Mouse (Mus musculus): ENCODE data around the gene Gpr12.
"Not testable (repeated sequence)": the region's sequence is repeated elsewhere in the genome, so short reads cannot be mapped to it uniquely, and the experiment has no call there.

Gpr12 gene

DNA sequence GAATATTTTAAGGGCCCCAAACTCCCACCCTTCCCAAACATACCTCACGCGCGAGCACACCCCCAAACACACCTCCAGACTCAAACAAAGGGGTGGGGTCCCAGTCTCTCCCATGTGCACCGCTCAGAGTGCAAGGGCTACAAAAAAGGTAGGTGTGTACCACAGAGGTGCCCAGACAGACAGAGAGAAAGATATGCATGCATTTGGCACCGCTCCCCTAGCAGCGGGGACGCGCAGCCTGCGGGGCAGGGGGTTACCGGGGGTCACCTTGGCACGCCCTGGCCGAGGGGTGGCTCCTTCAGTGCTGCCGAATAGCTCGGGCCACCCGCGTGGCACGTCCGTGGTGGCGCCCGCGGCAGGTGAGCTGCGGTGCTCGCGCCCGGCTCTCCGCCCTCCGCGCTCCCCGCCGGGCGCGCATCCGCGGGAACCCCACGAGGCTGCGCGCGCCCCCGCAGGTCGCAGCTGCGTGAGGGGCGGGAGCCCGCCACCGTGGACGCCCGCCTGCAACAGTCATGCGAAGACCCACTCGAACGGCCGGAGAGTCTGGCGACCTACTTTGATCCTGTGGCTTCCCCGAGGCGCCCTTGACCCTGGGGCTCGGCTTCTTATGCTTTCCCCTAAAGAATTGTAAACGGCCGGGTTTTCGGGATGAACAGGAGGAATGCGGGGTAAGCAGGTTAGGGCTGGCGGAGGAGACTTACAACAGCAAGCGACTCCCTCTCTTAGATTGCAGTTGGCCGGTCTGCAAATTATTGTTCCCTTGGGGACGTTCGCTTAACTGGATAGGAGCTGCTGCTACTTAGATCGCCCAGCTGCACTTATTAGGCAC, at the start of gene Gpr12:
Gene Gpr12 (minus strand): TSS at position 762 of the 829 bp plus-strand sequence.
- DNase-seq, result no peak

DNA sequence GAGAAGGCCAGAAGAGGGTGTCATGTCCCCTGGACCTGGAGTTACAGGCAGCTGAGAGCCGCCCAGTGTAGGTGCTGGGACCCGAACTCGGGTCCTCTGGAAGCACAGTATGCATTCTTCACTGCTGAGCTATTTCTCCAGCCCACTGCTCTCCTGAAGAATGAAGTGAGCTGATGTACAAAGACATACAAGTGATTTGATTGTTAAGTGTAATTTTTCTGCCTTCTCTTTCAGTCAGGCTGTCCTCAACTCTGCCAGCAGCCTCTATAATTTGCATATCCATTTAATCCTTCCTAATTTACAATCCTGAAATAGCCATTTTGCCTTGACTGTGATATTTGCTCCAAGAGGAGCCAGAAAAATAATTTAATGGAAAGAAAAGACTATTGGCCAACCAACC, 46.6 kb upstream of the Gpr12 start:
- no peak for DNase-seq

DNA sequence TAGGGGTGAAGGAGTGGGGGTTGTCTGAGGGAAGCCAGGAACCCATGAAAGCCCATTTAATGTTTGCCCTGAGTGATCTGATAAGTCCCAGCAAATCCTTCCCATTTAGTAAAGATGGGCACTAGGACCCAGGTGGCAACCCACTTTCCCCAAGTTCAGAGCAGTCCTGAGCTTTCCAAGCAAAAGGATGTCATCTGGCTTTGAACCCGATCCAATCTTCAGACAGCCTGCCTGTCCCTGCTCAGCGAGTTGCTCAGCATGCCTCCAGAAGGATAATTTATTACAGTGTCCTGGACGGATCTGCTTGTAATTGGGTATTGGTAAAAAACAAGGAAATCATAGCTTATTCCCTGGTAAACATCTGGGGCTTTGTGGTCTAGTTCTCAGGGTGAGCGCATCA, 45.9 kb upstream of the Gpr12 start:
- DNase-seq, result no peak

DNA sequence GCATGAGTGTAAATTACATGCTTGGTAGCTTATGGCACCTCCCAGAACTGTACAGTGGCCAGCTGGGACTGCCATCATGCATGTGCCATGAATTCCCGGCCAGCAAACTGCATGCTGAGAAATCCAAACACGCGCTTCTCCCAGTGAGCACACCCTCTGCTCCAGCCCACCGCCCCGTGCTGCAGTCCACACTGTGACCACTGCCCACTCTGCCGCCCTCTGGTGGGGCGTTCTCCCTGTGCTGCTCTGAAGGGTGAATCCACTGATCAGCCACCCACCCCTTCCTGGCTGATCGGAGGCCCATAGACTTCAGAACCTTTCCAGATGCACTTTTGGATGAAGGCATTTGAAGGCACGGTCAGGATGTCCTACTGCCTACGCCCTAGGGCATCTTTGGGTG, 44.6 kb upstream of the Gpr12 start:
- DNase-seq, result peak; percentile 5

DNA sequence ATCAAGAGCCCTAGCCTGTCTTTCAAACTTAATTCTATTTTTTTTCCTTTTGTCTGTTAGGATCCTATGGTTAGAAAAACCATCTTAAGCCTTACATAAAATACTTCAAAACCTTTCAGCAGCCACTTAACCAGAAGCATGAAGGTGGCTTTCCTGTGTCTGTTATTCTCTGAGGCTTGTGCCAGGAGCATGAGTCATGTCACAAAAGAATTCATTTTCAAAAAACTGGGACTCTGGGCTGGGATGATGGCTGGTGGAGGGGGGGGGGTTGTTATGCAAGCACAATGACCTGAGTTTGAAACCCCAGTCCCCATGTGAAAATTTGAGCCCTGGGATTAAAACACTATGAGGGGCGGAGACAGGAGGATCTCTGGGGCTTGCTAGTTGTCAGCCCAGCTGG, 43.8 kb upstream of the Gpr12 start:
- DNase-seq, result no peak

DNA sequence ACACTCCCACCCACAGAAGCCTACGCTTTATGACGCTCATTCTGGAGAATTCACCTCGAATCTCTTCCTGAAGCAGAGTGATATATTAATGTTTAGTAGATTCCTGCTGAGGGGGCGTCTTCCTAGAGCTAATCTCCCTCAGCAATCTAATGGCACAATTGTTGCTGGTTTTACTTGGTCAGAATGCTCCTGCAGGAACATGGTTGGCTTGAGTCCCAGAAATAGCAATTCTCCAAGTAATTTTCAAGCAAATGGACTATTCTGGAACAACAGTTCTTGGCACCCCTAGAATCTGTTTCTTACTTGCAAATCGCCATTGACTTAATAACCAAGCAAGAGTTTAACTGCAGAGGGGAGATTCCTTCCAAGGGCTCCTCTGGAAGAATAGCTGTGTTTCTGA, 42.9 kb upstream of the Gpr12 start:
- no peak for DNase-seq

DNA sequence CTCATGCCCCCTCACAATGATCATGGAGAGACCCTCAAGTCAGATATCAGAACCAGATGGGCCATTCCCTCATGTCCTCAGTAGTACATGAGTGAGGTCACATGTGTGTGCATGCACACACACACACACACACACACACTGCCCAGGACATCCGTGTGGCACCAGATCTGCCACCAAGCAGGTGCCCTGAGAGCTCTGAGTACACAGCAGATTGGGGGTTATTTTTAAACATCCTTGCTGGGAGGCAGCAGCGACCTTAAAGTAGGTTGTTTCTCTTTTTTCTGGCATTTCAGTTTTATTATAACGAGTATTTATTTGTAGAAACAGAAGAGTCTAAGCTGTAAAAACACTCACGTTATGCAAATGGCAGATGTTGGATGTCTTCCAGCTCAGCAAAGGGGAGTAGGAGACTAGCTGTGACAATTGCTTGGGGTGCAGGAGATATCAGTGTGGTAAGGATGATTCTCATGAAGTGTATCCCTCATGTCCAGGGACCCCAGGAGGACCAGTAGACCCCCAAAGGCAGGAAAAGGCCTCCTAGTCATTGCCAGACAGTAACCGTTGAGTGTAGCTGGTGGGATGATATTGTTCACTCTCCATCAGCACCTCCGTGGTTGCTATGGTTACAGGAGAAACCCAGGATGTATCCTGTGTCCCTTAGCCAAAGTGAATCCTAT, 40.7 kb upstream of the Gpr12 start:
- DNase-seq, result no peak

DNA sequence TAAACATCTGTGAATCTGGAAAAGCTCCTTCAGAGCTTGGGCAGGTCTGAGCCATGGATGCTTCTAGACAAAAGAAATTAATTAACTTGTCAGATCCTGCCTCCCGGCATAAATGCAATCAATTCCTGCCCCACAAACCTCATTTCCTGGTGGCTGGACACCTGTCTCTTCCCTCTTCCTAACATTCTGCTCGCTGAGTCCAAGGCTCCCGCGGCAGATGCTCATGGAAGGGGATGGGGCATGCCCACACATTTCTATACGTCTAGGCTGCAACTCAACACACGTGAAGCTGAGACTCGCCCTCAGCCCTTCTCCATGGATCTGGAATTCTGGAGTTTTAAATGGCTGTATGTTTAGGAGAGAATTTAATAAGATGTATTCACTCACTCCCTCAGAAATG, 26.8 kb upstream of the Gpr12 start:
- no peak for DNase-seq

DNA sequence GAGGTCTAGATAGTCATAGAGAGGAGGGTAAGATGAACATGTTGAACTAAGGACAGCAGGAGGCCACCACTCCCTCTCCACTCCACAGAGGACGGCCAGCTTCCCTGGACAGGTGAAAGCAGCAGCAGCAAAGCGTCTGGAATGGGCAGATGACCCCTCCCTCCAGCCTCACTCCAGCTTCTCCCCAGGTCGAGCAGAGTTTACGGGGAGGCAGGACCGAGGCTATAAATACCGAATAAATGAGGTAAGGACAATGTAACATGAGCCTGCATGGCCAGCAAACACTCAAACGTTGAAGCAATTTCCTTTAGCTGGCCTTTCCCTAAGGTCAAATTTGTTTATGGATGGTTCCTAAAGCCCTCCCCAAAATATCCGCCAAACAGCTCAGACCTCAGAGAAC, 26.0 kb upstream of the Gpr12 start:
- no peak for DNase-seq

DNA sequence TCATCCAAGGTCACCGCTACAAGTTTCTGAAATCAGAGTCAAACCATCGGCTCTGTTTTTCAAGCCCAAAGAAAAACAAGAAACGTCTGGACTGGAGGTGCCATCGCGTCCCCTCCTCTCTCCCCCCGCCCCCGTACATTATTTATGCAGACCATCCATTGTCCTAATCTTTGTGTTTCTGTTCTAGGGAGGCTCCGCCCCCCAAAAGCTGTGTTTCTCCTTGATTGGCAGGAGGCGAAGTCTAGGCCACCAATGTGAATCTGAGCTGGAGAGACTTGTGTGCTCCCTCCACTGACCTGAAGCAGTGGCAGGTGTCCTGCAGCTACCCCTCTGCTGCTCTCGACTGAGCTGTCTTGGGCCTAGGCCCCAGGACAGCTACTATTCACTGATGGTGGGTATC, 24.6 kb upstream of the Gpr12 start:
- no peak for DNase-seq

DNA sequence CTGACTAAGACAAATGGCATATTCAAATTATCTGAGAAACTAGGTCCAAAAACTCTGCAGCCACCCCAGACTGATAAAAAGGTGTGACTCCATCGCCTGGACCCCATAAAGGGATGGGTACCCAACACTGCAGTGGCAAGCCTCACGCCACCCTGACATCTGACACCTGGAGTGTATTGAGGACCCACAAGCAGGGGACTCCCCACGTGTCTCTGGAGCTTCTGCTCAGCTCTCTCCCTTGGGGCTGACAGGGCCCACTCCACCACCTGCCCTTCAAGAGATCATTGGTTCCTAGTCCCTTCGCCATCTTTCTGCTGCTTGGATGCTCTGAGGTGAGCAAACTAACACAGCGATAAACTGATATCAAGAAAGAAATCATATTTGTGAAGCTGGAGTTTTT, 22.8 kb upstream of the Gpr12 start:
- no peak for DNase-seq

DNA sequence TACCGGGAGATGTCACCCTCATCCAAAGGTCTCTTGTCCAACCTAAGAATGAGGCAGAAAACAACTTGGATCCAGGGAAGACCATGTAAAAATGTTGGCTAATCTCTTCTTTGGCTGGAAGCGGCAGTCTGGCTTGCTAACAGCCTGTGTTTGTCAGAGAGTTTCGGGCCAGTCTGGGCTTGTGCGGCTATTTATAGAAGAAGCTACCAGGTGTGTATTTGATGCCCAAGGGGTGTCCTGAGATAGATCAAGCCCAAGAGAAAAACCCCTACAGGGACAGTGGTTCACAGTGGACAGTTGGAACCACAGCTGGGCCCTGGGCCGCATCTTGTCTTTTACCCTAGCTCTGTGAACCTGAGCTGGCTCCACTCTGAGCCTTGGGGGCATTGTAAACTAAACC, 21.9 kb upstream of the Gpr12 start:
- no peak for DNase-seq

DNA sequence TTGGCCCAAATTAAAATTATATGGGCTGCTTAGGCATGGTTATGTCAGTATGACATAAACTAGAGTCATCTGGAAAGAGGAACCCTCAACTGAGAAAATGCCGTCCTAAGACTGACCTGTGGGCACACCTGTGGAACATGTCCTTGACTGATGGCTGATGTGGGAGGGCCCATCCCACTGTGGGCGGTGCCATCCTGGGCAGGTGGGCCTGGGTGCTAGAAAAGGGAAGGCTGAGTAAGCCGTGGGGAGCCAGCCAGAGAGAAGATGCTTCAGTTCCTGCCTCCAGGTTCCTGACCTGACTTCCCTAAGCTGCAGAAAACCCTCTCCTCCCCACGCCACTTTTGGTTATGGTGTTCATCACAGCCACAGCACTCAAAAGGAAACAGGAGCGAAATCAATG, 21.2 kb upstream of the Gpr12 start:
- no peak for DNase-seq

DNA sequence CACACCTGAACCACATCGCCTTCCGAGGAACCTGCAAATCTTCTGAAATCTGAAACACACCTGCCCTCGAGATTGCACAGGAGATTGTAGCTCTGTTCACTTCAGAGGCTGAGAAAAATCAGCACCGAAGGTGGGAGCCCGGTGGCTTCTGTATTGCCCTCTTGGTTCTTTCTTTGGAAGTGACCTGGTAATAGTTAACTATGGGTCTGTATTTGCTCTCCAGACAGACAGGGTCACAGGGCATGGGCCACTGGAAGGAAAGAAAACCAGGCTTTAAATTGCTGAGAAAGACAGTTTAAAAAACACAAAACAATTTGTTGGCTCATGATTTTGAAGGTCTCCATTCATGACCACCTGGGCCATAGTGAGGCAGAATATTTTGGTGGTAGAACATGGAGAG, 14.9 kb upstream of the Gpr12 start:
- DNase-seq, result no peak

DNA sequence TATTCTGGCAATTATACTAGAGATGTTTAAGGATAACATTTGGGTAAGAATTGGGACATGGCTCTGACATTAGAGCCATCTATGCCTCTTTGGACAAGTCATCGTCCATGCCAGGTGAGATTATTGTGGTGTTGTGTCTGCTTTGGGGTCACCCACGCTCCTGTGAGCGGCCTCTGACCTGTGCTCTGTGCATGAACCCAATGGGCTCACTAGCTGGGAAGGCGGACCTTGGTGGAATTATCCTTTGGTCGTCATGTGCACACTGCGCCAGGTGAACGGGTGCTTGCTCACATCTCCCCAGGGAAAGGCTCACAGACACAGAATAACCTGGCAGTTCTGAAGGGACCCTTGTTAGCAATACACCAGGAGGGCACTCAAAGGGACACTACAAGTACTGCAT, 14.2 kb upstream of the Gpr12 start:
- DNase-seq, result not testable (repeated sequence)

DNA sequence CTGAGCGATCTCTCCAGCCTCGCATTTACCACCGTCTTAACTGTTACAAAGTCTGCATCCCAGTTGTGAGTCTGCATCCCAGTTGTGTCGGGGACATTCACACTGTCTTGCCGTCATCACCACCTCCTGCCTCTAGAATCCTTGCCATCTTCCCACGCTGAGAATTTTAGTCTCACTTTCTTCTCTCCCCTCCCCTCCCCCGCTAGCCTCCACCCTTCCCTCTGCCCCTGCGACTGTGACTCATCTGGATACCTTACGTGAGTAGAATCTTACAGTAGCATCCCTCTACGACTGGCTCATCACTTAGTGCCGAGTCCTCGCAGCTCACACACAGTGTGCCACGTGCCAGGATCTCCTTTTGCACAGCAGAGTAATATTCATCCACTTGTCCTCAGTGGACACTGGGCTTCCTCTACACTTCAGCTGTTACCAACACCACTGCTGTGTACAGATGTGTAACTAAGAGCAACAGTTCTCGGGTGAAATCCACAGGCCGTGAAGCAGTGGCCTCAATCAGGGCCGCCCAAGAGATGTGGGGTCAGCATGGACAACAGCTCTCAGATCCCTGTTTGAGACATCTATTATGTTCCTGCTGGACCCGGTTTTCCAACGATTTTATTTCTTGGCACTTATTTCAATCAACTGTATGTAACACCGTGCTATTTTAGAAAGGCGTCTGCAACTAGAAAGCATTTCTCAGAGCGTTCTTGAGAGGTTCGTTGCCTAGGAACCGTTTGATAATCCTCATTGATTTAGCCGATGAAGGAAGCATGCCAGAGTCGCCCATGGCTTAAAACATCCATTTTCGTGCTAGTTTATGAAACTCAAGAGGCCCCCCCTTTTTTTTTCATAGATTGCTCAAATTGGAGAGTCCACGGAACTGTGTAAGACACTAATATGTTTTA, 13.4 kb upstream of the Gpr12 start:
- DNase-seq, result no peak

DNA sequence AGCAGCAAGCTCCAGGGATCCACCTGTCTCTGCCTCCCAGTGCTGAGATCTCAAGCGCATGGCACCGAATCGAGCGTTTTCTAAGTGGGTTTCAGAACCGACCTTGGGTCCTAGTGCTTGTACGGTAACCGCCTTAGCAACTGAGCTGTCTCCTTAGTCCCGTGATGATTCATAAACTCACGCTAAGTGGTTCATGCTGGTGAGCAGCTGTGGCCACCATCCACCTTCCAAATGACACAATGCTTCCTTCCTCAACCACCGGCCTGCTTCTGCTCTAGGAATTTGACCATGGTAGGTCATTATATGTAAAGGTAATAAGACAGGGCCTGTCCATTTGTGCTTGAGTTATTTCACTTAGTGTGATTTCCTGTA, 12.4 kb upstream of the Gpr12 start:
- DNase-seq, result no peak

DNA sequence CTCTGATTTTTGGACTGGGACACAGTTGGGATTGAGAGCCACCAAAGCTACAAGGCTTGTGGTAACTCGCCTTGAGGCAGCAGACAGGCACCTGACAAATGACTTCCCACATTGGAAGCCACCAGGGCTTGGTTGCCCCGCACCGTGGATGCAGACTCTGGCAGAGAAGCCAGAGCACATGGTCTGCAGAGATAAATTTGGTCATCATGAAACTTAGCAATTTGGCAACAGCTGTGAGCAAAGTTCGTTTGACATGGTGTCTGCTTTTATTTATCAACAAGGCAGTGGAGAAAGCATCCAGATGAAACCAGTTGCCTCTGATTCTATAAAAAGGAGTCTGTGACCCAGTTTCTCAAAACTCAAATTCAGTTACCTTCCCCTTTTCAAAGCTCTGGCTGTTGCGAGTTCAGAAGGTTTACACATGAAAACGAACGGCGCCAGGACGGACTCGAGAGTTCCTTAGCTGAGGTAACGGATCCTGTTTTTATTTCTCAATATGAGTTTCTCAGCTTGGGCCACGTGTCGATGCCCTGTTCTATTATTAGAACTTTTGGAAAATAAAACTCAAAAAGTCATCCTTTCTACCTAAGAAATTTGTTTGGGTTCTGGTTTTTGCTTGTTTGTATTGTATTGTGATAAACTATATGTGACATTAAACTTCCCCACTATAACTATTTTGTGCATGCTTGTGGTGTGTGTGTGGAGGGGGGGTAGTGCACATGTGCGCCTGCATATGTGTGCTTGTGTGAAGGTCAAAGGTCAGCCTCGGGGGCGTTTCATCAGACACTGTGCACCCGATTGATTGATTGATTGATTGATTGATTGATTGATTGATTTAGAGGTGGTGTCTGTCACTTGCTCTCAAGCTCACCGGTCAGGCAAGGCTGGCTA, 11.8 kb upstream of the Gpr12 start:
- no peak for DNase-seq

DNA sequence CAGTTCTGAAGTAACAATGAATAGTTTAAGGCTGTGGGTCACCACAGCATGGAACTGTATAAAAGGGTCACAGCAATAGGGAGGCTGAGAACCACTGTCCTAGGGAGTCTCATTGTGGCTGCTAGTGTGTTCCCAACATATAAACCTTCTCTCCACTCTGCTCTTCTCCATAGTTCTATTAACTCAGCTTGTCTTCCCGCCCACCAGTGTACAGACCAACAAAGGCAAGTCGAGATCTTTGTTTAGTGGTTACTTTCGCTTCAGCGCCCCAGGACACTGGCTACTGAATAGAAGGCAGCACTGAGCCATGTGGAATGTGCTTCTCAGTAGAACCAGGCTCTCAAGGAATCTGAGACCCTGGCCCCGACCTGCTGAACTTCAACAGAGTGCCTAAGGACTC, 7.5 kb upstream of the Gpr12 start:
- no peak for DNase-seq

DNA sequence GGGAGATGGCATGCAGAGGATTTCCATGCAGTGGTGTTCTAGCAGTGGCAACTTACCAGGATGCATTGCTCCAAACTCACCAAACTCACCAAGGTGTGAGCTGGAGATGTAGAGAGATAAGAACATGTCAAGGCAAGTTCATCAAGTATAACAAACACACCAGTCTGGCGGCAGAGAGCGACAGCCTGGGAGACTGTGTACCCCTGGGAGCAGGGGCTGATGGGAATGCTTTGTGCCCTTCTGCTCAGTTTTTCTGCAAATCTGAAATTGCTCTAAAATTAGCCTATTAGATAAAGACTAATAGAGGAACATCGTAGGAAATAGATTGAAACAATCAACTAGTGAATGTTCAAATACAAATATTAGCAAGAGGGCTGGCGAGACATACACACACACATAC, 6.6 kb upstream of the Gpr12 start:
- no peak for DNase-seq

DNA sequence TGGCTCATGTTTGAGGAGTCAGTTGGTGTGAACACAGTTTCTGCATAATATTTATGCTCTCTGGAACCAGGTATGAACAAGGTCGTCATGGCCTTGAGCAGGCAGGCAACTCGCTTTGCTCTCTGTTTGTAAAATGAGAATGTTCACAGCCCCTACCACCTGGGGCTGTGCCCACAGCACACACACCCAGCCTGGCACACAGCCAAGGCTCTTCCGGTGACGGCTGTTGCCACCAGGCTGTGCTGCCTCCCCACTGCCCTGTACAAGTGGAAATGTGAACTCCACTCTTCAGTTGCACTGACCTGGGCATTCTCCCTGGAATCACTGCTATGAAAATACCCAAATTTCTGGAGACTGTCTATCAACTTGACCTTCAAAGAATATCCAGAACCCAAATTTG, 5.9 kb upstream of the Gpr12 start:
- no peak for DNase-seq

DNA sequence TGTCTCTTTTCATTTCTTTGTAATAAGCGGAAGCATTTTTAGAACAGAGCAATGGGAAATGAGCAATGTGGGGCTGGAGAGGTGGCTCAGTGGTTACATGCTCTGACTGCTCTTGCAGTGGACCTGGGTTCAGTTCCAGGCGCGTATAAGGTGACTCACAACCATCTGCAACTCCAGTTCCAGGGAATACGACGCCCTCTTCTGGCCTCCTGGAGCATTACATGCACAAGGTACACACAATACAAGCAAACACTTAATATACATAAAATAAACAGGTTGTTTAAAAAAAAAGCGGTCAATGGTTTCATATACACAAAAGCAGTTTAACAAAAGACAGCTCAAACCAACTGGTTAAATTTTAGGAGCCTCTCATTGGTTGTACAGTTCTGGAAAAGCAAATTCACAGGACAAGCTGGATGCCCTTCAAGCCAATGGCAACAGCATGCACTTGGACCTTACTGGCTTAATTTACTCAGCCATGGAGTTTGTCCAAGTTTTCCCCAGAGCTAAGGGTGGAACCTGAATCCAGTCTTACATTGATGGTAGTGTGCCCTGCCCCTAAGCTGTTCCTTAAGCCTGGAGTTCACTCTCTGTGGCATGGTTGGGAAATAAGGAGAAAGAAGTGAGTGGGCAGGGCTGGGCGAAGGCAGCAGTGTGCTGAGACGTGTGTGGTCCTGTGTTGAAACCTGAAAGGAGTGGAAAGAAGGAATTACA, 1.5 kb upstream of the Gpr12 start:
- DNase-seq, result no peak
